Mouse (Mus musculus) left cerebral cortex, adult 2 months (tissue): ENCODE measurements around the gene Kcna6. TPM values are rescaled to one million over a fixed set of nuclear protein-coding genes. Genes with fewer than 3 reads are reported as not detected.

ENCODE experiments used
- DNase-seq, 2 experiments: peaks; one replicate each; pipeline ENCODE4 v3.0.0; 2021 to 2022; ENCODE audit warnings: low spot score in 2 of 2, mixed read lengths in 1 of 2; ENCODE audit errors: extremely low spot score in 1 of 2
- H3K27ac ChIP-seq: fragments of 200-600 bp; 2 replicates; pipeline ENCODE4 v1.8.1; 2022
- H3K4me3 ChIP-seq: fragments of 200-600 bp; 2 replicates; pipeline ENCODE4 v1.8.1; 2022
- CTCF ChIP-seq: fragments of 200-600 bp; IDR thresholded peaks from 2 replicates; pipeline ENCODE4 v1.8.1; 2022; ENCODE audit warnings: antibody characterized with exemption, mild to moderate bottlenecking, moderate library complexity
- intact Hi-C: fragments of 180-260 bp; cut with DNase I; formaldehyde crosslinking; loops from one replicate; pipeline ENCODE4 v1.15.1; 2025
- total RNA-seq, 2 experiments: library from RNA; stranded (reverse); gene quantifications; 2 replicates each; pipeline ENCODE4 v1.2.3; 2021

Kcna6 gene
- total RNA-seq, 2 experiments from 2014 or later: 56.3 to 65.4 TPM

- peak overlapping the region; percentile 70 for H3K27ac ChIP-seq
- TF ChIP-seq CTCF: no peak
- H3K4me3 ChIP-seq: peak overlapping the region; percentile 45
- DNase-seq: no peak
- intact Hi-C loops: no loop called here
Measured at GRCm38 (mm10) chr6:126732645-126733044, 7.8 kb downstream of the Kcna6 start.

GRCm38 (mm10) chr6:126728803-126729202 is 11.7 kb downstream of the Kcna6 start:
- no peak for TF ChIP-seq CTCF
- Histone ChIP-seq H3K4me3 (no peak overlapping the region), H3K27ac (no peak overlapping the region)
- intact Hi-C loops: no loop called here
- DNase-seq: no peak

- no peak for TF ChIP-seq CTCF
- Histone ChIP-seq H3K4me3 (peak overlapping the region; percentile 31), H3K27ac (peak overlapping the region; percentile 83)
- DNase-seq: no peak
- intact Hi-C loops: no loop called here
Measured at GRCm38 (mm10) chr6:126718423-126719087, 21.9 kb downstream of the Kcna6 start.

GRCm38 (mm10) chr6:126712531-126712930 is 27.9 kb downstream of the Kcna6 start:
- no peak for TF ChIP-seq CTCF

GRCm38 (mm10) chr6:126705936-126706335 is 34.5 kb downstream of the Kcna6 start:
- intact Hi-C loops: loop anchor here (1.0 kb wide), 1 partner anchor 77 kb away; no protein-coding TSS in a partner anchor
- Histone ChIP-seq H3K27ac (peak overlapping the region; percentile 66), H3K4me3 (no peak overlapping the region)
- peak; percentile 66 to 68 for DNase-seq
- TF ChIP-seq CTCF: no peak

More at GRCm38 (mm10) chr6:126712531-126712930, 27.9 kb downstream of the Kcna6 start:
- no peak for DNase-seq
- intact Hi-C loops: no loop called here
- Histone ChIP-seq H3K4me3 (no peak overlapping the region), H3K27ac (peak overlapping the region; percentile 77)

GRCm38 (mm10) chr6:126704430-126704829 is 36.0 kb downstream of the Kcna6 start:
- intact Hi-C loops: no loop called here
- DNase-seq: no peak
- peak overlapping the region; percentile 62; the same call in 1 of the 2 replicates for H3K27ac ChIP-seq
- no peak overlapping the region for H3K4me3 ChIP-seq
- peak; percentile 63 for TF ChIP-seq CTCF

GRCm38 (mm10) chr6:126702116-126702515 is 38.4 kb downstream of the Kcna6 start:
- TF ChIP-seq CTCF: peak; percentile 96
- H3K4me3 ChIP-seq: peak overlapping the region; percentile 27; the same call in 1 of the 2 replicates
- DNase-seq: peak; percentile 93 to 94
- H3K27ac ChIP-seq: peak overlapping the region; percentile 87
- intact Hi-C loops: loop anchor here (1.0 kb wide), 3 partner anchors 58 to 202 kb away; no protein-coding TSS in a partner anchor

GRCm38 (mm10) chr6:126701196-126701595 is 39.3 kb downstream of the Kcna6 start:
- no peak for DNase-seq
- TF ChIP-seq CTCF: no peak
- intact Hi-C loops: no loop called here
- Histone ChIP-seq H3K4me3 (no peak overlapping the region), H3K27ac (peak overlapping the region; percentile 87; the same call in 1 of the 2 replicates)

- DNase-seq: no peak
- H3K27ac ChIP-seq: peak overlapping the region; percentile 40
- intact Hi-C loops: no loop called here
- H3K4me3 ChIP-seq: no peak overlapping the region
- no peak for TF ChIP-seq CTCF
Measured at GRCm38 (mm10) chr6:126699995-126700394, 40.5 kb downstream of the Kcna6 start.

- TF ChIP-seq CTCF: no peak
- Histone ChIP-seq H3K4me3 (no peak overlapping the region), H3K27ac (no peak overlapping the region)
- no peak for DNase-seq
- intact Hi-C loops: no loop called here
Measured at GRCm38 (mm10) chr6:126687120-126687519, 53.4 kb downstream of the Kcna6 start.

GRCm38 (mm10) chr6:126685135-126685534 is 55.3 kb downstream of the Kcna6 start:
- no peak for DNase-seq
- H3K27ac ChIP-seq: peak overlapping the region; percentile 53; the same call in 1 of the 2 replicates
- TF ChIP-seq CTCF: no peak
- no peak overlapping the region for H3K4me3 ChIP-seq
- intact Hi-C loops: no loop called here

- peak; percentile 54 for TF ChIP-seq CTCF
- intact Hi-C loops: no loop called here
- no peak overlapping the region for H3K4me3 ChIP-seq
- no peak overlapping the region for H3K27ac ChIP-seq
- no peak for DNase-seq
Measured at GRCm38 (mm10) chr6:126678961-126679360, 61.5 kb downstream of the Kcna6 start.

- intact Hi-C loops: no loop called here
- no peak for DNase-seq
- no peak overlapping the region for H3K4me3 ChIP-seq
- TF ChIP-seq CTCF: no peak
- no peak overlapping the region for H3K27ac ChIP-seq
Measured at GRCm38 (mm10) chr6:126667001-126667400, 73.5 kb downstream of the Kcna6 start.
